Mouse (Mus musculus) urinary bladder, postnatal 10 days (tissue): ENCODE measurements around the gene Nup85.

Experiments
- DNase-seq: peaks from one replicate; pipeline ENCODE4 v3.0.0; 2022; ENCODE audit warnings: low spot score

Gene Nup85

GRCm38 (mm10) chr11:115632247-115632646, 68.0 kb downstream of the Nup85 start:
- DNase-seq, result no peak

DNA sequence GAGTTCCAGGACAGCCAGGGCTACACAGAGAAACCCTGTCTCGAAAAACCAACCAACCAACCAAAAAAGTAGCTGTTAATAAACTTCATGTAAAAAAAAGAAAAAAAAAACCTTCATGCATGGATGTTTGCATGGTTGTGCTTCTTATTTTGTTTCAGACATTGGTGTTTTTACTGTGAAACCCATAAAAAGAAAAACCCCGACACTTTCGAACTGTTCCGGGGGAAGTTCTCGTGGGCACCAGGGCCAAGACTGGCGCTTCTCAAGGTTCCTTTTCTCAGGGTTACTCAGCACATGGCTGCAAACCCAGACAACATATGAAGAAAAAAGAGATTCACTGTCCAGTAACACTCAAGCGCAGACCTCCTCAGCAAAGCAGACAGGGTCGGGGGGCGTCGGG, 68.6 kb downstream of the Nup85 start:
- no peak for DNase-seq
